Mouse (Mus musculus): ENCODE results near the gene Hadhb. TPM values are rescaled to one million over a fixed set of nuclear protein-coding genes. Genes with fewer than 3 reads are reported as not detected.

Gene Hadhb
- total and polyA plus RNA-seq, 3 experiments, result 69.5 to 118 (median 78.3) TPM

DNA sequence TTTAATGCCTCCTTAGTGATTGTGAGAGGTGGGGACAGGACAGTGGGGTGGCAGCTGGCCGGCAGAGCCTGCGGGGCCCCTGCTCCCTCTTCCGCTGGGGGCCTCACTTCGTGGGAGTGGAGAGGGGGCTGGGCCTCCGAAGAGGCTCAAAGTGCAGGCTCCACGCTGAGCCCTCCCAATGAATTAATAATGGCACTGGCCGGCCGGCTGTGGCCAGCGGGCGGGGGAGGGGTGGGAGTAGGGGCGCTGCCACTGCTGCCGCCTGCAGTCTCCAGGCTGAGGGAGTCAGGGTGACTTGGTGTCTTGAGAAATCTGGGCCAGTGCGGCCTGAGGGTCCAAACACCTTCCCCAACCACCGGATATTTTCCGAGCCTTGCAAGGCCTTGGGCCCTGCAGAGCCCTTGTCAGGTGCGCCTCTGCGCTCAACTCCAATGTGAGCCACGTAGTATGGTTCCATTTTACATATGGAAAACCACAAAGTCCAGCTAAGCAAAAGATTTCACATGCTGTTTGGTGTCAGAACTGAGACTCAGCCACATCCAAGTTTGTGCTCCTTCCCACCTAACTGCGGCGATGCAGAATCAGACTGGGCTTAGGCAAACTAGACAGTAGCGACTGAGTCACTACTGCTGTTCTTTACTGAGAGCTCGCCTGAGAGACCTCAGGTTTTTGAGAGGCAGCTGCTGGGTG, 44.5 kb upstream of the Hadhb start:
- H3K79me2 ChIP-seq (replicated peaks; ENCODE audit: control insufficient read depth, extremely low read depth, insufficient read depth, poor library complexity, severe bottlenecking), result no peaks in the 10 kb centered on the region

GRCm38 (mm10) chr5:30111126-30111525, 43.9 kb upstream of the Hadhb start:
- H3K9me3 ChIP-seq (replicated peaks; ENCODE audit: low read length), result peaks cover 12% of the 10 kb centered on the region
- in situ Hi-C loops (cut with MboI; ENCODE audit: low pct_ligation_motif_present, low pct_unique_long_range_greater_than_20kb, low sequenced_read_pairs) (no loop called here), dilution Hi-C loops (cut with MboI; ENCODE audit: extremely low pct_ligation_motif_present, extremely low pct_unique_long_range_greater_than_20kb, low sequenced_read_pairs) (no loop called here)
- H3K27me3 ChIP-seq (replicated peaks), result no peaks in the 10 kb centered on the region
- peaks cover 0 to 9% of the 10 kb centered on the region in 2 experiments for H3K36me3 ChIP-seq (replicated peaks in 1 of 2; ENCODE audit: control insufficient read depth in 1 of 2, insufficient read depth in 1 of 2, low read length in 1 of 2)
- H3K4me2 ChIP-seq (ENCODE audit: insufficient read depth, low read depth, poor library complexity, severe bottlenecking), result no peak overlapping the region
- H3K79me2 ChIP-seq (replicated peaks; ENCODE audit: control insufficient read depth, extremely low read depth, insufficient read depth, poor library complexity, severe bottlenecking), result no peaks in the 10 kb centered on the region
- DNase-seq (ENCODE audit: extremely low read depth), result no peak
- peaks cover 2 to 7% of the 10 kb centered on the region in 2 experiments; a peak in 1 of 4 replicates for H3K4me1 ChIP-seq (ENCODE audit: control insufficient read depth in 1 of 2, insufficient read depth in 2 of 2)
- no peak overlapping the region for H3K9ac ChIP-seq (ENCODE audit: insufficient read depth, low read depth)
- no peak overlapping the region for H3K27ac ChIP-seq (ENCODE audit: insufficient read depth, low read depth)
- TF ChIP-seq HCFC1 (IDR thresholded peaks at IDR 0.05; ENCODE audit: low read depth, low read length) (no peak), ETS1 (conservative IDR thresholded peaks at IDR 0.05; ENCODE audit: low read depth, low read length) (no peak), MXI1 (IDR thresholded peaks at IDR 0.05; ENCODE audit: low read depth, low read length) (no peak), NELFE (IDR thresholded peaks at IDR 0.05; ENCODE audit: low read depth, low read length) (no peak), CHD1 (IDR thresholded peaks at IDR 0.05; ENCODE audit: low read depth, low read length) (no peak), RAD21 (IDR thresholded peaks at IDR 0.05; ENCODE audit: low read depth, low read length) (no peak), USF2 (conservative IDR thresholded peaks at IDR 0.05; ENCODE audit: low read depth, low read length) (no peak), BHLHE40 (IDR thresholded peaks at IDR 0.05; ENCODE audit: low read depth, low read length) (no peak), EP300 (IDR thresholded peaks at IDR 0.05; ENCODE audit: low read length) (no peak), TBP (conservative IDR thresholded peaks at IDR 0.05; ENCODE audit: low read depth, low read length) (no peak), ZNF384 (IDR thresholded peaks at IDR 0.05; ENCODE audit: low read depth, low read length) (no peak), JUN (IDR thresholded peaks at IDR 0.05; ENCODE audit: insufficient read depth, low read depth, low read length) (no peak), SIN3A (IDR thresholded peaks at IDR 0.05; ENCODE audit: low read length) (no peak), ZC3H11A (IDR thresholded peaks at IDR 0.05; ENCODE audit: low read depth, low read length) (no peak), MAZ (IDR thresholded peaks at IDR 0.05; ENCODE audit: low read depth, low read length) (no peak), PAX5 (IDR thresholded peaks at IDR 0.05; ENCODE audit: low read length) (no peak), POLR2AphosphoS2 (IDR thresholded peaks at IDR 0.05; ENCODE audit: low read depth, low read length) (no peak), MYC (IDR thresholded peaks at IDR 0.05; ENCODE audit: low read depth, low read length) (no peak), KAT2A (IDR thresholded peaks at IDR 0.05; ENCODE audit: insufficient replicate concordance, low read length) (no peak), IRF4 (IDR thresholded peaks at IDR 0.05; ENCODE audit: low read depth, low read length) (no peak)
- no peak overlapping the region for H3K4me3 ChIP-seq (replicated peaks in 1 of 3; ENCODE audit: low read depth in 2 of 3, low read length in 2 of 3, poor library complexity in 1 of 3)

More for the DNA sequence above, 44.5 kb upstream of the Hadhb start:
- Histone ChIP-seq H3K4me1 (ENCODE audit: control insufficient read depth in 1 of 2, insufficient read depth in 2 of 2) (peaks cover 2 to 7% of the 10 kb centered on the region in 2 experiments; a peak in 1 of 4 replicates), H3K4me2 (ENCODE audit: insufficient read depth, low read depth, poor library complexity, severe bottlenecking) (no peak overlapping the region), H3K9ac (ENCODE audit: insufficient read depth, low read depth) (no peak overlapping the region), H3K27me3 (replicated peaks) (peaks cover 2% of the 10 kb centered on the region), H3K36me3 (replicated peaks in 1 of 2; ENCODE audit: control insufficient read depth in 1 of 2, insufficient read depth in 1 of 2, low read length in 1 of 2) (peaks cover 0 to 4% of the 10 kb centered on the region in 2 experiments), H3K27ac (ENCODE audit: insufficient read depth, low read depth) (no peak overlapping the region), H3K9me3 (replicated peaks; ENCODE audit: low read length) (peaks cover 12% of the 10 kb centered on the region), H3K4me3 (replicated peaks in 1 of 3; ENCODE audit: low read depth in 2 of 3, low read length in 2 of 3, poor library complexity in 1 of 3) (no peak overlapping the region)
- DNase-seq (ENCODE audit: extremely low read depth), result no peak
- TF ChIP-seq MAZ (IDR thresholded peaks at IDR 0.05; ENCODE audit: low read depth, low read length) (no peak), JUN (IDR thresholded peaks at IDR 0.05; ENCODE audit: insufficient read depth, low read depth, low read length) (no peak), SIN3A (IDR thresholded peaks at IDR 0.05; ENCODE audit: low read length) (no peak)
- in situ Hi-C loops (cut with MboI; ENCODE audit: low pct_ligation_motif_present, low pct_unique_long_range_greater_than_20kb, low sequenced_read_pairs) (no loop called here), dilution Hi-C loops (cut with MboI; ENCODE audit: extremely low pct_ligation_motif_present, extremely low pct_unique_long_range_greater_than_20kb, low sequenced_read_pairs) (no loop called here)
